Mouse (Mus musculus): ENCODE measurements around the gene Pde4b.
"Not testable (repeated sequence)": the region's sequence is repeated elsewhere in the genome, so short reads cannot be mapped to it uniquely, and the experiment has no call there.

Pde4b gene

GRCm38 (mm10) chr4:102087091-102087565 is at the start of gene Pde4b:
TSS of gene Pde4b (plus strand) at chr4:102087543.
- DNase-seq (ENCODE audit: low spot score), result no peak

- DNase-seq (ENCODE audit: low spot score), result no peak
These were observed 47.2 kb upstream of the Pde4b start for GRCm38 (mm10) chr4:102040190-102040589.

- no peak for DNase-seq (ENCODE audit: low spot score)
These were observed 41.9 kb upstream of the Pde4b start for GRCm38 (mm10) chr4:102045183-102046140.

GRCm38 (mm10) chr4:102049368-102049767 is 38.0 kb upstream of the Pde4b start:
- DNase-seq (ENCODE audit: low spot score), result not testable (repeated sequence)

DNA sequence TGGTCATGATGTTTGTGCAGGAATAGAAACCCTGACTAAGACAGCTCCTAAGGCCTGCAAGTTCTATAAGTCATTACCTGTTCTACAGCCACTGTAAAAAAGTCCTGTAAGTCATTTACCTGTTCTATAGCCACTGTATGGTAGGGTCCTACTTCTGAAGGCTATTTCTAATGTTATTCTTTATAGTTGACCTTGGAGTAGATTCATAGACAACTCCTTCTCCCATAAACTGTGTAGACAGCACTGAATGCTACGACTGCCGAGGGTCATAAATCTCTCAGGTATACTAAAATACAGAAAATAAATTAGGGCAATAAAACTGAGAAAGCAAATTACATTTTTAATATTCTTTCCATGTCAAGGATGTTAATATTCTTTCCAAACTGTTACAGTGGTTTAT is 26.0 kb upstream of the Pde4b start:
- DNase-seq (ENCODE audit: low spot score), result no peak

DNA sequence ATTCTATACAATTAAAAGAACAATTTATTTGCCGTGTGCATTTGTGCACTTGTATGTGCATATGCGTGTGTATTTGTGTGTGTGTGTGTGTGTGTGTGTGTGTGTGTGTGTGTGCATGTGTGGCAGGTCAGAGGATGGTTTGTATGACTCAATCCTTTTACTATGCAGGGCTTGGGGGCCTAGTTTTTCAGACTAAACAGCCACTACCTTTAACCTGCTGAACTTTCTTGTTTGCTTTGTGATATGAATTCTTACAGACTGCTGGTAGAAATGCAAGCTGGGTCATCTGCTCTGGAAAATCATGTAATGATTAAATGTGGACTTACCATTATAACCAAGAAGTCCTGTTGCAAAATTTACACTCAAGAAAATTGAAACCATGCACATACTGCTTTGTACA is 18.0 kb upstream of the Pde4b start:
- DNase-seq (ENCODE audit: low spot score), result no peak

GRCm38 (mm10) chr4:102086336-102086735 is 1.0 kb upstream of the Pde4b start:
- DNase-seq (ENCODE audit: low spot score), result no peak

GRCm38 (mm10) chr4:102087566-102088234 is 357 bp downstream of the Pde4b start:
- no peak for DNase-seq (ENCODE audit: low spot score)

DNA sequence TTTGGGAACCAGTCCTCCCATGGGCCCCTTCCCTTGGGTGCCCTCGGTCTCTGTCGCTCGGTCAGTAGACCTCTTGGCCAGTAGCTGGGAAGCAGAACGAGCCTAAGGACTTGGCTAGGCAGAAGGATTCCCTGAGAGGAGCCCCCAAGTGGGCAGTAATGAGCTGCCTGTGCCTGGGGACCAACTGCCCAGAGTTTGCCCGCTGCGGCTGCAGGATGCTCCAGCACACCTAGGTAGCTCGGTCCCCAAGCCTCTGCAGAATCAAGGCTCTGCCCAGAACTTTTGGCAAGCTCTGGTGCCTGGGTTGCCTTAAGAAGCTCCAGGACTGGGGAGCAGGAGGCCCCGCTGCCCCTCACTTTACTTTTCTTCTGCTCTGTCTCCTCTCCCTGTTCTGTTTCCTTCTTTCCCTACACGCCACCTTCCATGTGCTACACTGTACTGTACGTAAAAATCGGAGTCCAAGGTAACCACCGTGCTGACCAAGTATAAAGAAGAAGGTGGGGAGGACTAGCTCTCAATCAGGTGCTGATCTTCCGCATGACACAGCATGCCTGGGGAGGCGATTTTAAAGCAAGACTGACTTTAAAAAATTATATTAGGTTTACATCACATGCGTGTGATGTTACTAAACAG is 1.0 kb downstream of the Pde4b start:
- DNase-seq (ENCODE audit: low spot score), result no peak

- DNase-seq (ENCODE audit: low spot score), result no peak
These were observed 8.5 kb downstream of the Pde4b start for GRCm38 (mm10) chr4:102095851-102096250.

DNA sequence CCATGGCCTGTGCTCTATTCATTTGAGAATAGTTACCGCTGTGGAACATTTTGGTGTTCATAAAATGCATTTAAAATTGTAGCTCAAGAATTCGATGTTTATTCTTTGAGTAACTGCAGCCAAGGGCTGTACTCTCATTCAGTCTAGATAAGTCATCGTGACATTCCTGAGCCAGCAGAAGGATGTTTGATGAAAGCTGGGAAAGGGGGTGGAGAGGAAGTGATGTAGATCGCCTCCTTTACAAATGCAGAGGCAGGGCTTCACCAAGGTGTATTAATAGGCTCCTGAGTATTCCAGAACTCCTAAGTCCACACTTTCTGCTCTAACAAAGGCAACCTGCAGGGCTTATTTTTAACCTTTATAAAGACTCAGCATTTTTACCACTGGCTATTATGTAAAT is 14.9 kb downstream of the Pde4b start:
- DNase-seq (ENCODE audit: low spot score), result no peak

DNA sequence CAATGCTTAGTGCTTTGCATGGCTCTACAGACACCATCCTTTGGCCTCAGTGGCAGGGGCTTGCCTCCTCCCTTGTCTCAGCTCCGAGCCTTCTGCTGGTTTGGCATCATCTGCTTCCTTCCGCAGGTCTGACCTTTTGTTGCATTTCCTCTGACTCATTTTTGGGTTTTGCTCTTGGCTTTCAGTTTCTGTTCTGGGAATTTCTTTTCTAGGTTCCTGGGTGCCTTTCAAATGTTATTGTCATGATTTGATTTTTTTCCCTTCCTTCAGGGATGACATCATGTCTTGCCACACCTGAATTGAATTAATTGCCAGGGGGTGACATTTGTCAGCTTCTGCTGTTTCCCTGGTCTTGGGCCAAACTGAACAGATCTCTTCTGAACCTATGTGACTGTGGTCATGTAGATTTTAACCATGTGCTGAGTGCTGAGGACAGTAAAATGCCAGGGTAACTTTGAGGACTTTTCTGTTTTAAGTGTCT is 17.2 kb downstream of the Pde4b start:
- DNase-seq (ENCODE audit: low spot score), result no peak

DNA sequence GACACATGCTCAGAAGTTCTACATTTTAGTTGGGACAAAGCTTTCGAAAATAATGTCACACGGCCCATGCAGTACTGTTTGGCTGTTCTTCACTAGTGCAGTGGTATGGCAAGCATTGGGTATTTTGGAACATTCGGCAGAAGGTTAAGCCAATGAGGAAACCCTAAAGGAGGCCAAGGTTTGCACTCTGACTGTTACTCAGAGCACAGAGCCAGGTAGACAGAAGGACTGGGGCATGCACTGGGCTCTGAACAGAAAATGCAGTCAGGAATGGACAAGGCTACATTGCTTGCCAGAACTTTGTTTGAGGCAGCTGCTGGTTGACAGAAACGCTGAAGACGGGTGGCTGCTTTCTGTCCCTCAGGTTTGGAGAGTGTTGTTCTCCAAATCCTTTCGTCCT is 19.4 kb downstream of the Pde4b start:
- DNase-seq (ENCODE audit: low spot score), result no peak

DNA sequence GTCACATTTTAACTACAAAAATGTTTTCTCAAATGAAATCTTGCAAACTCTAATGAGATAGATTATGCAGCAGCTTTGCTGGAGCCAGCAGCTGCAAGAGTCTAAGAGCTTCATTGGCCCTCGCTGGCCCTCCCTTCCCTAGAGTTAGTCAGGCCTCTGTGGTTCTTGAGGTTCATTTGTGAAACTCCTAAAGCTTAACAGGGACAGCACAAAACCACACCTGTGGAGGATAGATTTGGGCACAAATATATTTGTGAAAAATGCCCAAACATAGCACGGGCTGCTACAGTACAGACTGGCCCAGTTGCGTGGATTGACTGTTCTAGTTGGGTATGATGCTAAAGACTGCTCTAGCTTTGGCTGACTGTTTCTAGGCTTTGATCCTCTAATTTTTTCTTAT is 32.1 kb downstream of the Pde4b start:
- no peak for DNase-seq (ENCODE audit: low spot score)

DNA sequence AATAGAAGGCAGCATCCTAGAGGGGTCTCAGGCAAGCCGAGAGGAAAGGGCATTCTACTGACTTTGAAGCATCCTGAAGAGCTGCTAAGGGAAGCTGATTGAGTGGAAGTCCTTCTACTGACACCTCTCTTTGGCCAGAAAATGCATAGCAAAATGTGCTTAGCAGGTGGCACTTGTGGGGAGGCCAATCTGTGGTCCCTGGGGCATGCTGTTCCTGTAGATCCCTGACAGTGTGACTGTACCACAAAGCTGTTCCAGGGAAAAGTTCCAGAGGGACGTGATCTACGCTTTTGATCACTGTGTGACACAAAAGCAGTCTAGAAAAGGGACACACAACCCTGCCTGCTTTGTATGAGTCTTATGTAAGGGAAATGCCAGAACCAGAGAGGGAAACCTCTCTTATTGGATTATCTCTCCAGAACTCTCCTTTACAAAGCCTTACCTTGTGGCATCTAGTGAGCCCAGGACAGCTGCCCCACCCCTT is 49.1 kb downstream of the Pde4b start:
- no peak for DNase-seq (ENCODE audit: low spot score)

DNA sequence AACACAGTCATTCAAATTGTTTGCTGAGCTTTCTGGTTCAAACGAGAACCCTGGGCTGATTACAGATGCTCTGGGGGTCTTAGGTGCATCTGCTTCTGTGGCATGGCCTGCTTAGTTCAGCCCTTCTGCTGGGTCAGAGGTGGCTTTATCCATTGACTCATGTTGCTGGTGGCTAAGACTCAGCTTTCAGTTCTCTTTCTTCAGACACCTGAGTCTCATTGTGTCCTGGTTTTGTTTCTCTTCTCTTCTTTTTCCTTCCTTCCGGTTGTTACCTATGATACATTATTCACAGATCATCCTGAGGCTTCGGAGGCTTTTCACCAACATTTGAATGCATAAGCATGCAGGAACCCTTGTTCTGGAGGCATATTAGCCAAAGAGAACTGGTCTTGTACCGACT is 51.0 kb downstream of the Pde4b start:
- DNase-seq (ENCODE audit: low spot score), result no peak

DNA sequence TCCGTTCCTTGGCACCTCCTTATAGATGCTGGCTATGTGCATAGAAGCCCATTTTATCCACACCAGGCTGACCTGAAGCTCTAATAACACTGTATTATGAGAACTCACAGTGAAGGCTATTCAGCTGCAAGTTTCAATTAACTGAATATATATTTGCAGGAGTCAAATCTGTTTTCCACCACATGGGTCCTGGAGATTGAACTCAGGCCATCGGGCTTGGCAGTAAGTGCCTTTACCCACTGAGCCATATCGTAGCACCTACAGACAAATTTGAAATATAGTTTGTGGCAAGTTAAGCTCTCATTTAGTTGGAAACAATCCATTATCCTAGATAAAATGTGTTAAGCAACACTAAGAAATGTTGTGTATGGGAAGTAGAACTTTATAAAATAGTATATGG is 53.9 kb downstream of the Pde4b start:
- DNase-seq (ENCODE audit: low spot score), result no peak

GRCm38 (mm10) chr4:102148766-102149165 is 61.4 kb downstream of the Pde4b start:
- no peak for DNase-seq (ENCODE audit: low spot score)

- no peak for DNase-seq (ENCODE audit: low spot score)
These were observed 71.8 kb downstream of the Pde4b start for GRCm38 (mm10) chr4:102159178-102159577.

GRCm38 (mm10) chr4:102171636-102172035 is 84.3 kb downstream of the Pde4b start:
- no peak for DNase-seq (ENCODE audit: low spot score)

- no peak for DNase-seq (ENCODE audit: low spot score)
These were observed 85.4 kb downstream of the Pde4b start for GRCm38 (mm10) chr4:102172711-102173213.

DNA sequence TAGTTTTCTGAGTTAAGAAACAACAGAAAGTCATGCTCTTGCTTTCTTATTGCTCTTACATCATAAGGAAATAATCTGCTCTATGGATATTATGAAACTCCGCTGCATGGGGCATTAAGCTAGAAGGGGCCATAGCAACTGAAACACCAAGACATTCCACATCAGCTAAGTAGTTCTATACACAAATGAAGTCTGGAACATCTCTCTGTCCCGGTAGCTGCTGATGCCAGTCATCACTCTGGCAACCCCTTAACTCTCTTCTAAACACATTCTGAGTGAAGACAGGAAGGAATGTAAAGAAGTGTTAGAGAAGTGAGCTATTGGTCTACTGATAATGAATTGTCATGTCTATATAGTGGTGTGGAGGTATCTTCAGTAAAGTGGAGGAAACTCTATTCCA is 88.6 kb downstream of the Pde4b start:
- no peak for DNase-seq (ENCODE audit: low spot score)

Measured in layer of hippocampus, adult 9-10 months (tissue).